Mouse (Mus musculus): ENCODE results near the gene Ankrd35. TPM values are rescaled to one million over a fixed set of nuclear protein-coding genes. Genes with fewer than 3 reads are reported as not detected.

Gene Ankrd35
- polyA plus RNA-seq, 1 experiment from 2014 or later, result 1.9 TPM

DNA sequence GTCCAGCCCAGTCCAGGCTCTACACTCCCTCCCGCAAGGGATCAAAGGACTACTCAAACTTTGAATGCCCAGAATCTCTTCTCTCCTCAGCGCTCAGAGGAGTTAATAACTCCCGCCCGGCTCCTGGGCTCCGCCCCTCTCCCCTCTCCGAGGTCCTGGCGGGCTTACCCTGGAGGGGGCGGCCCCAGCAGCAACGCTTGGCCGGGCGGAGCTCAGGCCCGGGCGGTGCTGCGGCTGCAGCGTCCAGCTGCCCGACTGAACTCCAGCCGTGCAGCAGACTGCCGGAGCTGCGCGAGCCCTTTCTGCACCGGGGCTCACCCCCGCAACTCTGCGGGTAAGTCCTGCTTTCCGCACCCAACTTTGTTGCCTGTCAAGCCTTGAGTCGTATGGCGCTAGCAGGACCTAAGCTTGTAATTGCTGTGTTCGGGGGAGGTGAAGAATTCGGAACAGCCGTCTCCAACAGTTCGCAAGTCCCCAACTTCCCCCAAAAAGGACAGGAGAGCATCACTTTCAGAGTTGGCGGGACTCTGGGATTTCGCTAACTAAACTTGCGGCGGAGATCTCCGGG lies 26.4 kb downstream of the Ankrd35 start, which contains the start of gene Pias3:
Pias3 (plus strand) TSS at position 187 of the 568 bp plus-strand sequence.
- Histone ChIP-seq H3K4me3 (peak within 1 kb of the TSS; percentile 94), H3K27ac (replicated peaks) (peak within 1 kb of the TSS; percentile 88), H3K27me3 (no peaks in the 10 kb centered on the region), H3K4me1 (peaks cover 11% of the 10 kb centered on the region), H3K9me3 (no peaks in the 10 kb centered on the region), H3K36me3 (no peaks in the 10 kb centered on the region), H3K4me2 (replicated peaks) (peak within 1 kb of the TSS; percentile 75), H3K9ac (replicated peaks) (peak within 1 kb of the TSS; percentile 82)
- WGBS, result under 1% methylated on average over 35 of the region's 35 CpGs
- ATAC-seq (replicated peaks), result peak; percentile 61

DNA sequence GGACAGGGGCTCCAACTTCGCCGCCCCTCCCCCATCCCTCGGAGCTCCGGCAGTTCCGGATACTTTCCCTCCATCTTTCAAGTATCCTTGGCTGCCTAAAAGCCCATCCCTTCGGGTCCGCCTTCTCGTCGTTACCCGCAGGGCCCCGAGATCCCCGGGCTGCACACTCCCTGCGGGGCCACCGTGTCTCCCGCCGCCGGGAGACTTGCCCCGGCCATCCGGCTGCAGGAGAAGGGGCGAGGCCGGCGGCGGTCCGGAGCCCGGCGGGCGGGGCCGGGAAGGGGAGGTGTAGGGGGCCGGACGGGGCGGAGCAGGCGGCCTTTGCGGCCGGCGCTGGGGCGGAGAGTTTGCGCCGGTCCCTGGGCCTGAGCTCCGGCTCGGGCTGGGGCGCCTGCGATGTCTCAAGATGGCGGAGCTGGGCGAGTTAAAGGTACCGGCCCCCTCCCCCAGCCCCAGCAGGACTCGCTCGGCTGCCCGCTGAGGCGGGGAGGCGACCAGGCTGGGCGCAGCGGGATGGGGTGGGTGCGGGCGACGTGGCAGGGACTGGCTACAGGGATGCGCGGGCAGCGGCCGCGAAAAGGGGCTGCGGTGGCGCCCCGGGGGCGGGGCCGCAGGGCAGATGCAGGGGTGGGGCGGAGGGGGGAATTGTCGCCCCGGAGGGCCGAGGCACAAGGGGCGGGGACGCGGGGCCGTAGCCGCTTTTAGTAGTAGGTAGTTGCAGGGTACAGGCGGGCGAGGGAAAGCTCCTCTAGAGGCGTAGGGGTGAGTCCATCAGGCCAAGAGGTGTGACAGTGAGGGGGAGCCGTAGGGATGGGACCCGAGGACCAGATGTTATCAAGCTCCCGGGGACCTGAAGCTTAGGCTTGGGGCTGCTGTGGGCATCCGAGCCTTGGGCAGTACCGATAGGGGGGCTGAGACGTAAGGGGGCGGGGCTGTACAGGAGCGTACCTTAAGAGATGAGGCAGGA lies 27.1 kb downstream of the Ankrd35 start:
- Histone ChIP-seq H3K4me1 (peaks cover 11% of the 10 kb centered on the region), H3K36me3 (0 out of 2 replicates have a peak, but pooled peaks cover 1% of the 10 kb centered on the region), H3K4me3 (peak overlapping the region; percentile 94), H3K27ac (replicated peaks) (peak overlapping the region; percentile 88), H3K27me3 (no peaks in the 10 kb centered on the region), H3K9ac (replicated peaks) (peak overlapping the region; percentile 82), H3K9me3 (no peaks in the 10 kb centered on the region), H3K4me2 (replicated peaks) (peak overlapping the region; percentile 75)
- ATAC-seq (replicated peaks), result peak; percentile 91
- under 1% methylated on average over 85 of the region's 85 CpGs for WGBS

DNA sequence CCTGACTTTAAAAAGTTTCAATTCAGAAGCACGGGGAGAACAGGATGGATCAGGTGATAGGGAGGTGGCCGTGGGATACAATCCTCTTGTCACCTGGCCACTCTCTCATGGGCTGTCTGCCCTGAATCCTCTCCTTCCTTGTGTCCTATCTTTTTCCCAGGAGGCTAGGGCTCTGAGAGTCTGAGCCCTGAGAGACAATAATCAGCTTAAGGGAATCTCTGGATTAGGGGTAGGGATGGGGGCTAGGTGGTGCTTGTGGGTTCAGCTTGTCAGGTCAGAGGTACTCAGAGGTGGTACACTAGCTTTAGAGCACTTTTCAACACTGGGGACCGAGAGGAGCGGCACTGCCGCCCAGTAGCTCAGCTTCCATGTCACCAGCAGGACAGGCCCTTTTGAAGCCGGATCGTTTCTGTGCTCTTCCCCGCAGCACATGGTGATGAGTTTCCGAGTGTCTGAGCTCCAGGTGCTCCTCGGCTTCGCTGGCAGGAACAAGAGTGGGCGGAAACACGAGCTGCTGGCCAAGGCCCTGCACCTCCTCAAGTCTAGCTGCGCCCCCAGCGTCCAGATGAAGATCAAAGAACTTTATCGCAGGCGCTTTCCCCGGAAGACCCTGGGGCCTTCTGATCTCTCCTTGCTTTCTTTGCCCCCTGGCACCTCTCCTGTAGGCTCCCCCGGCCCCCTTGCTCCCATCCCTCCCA lies 29.2 kb downstream of the Ankrd35 start:
- no peak overlapping the region for H3K4me3 ChIP-seq
- no peak for ATAC-seq (replicated peaks)
- no peaks in the 10 kb centered on the region for H3K27me3 ChIP-seq
- H3K9ac ChIP-seq (replicated peaks), result no peak overlapping the region
- H3K4me1 ChIP-seq, result peaks cover 11% of the 10 kb centered on the region
- no peak overlapping the region for H3K27ac ChIP-seq (replicated peaks)
- 57% methylated on average over 19 of the region's 19 CpGs for WGBS
- H3K9me3 ChIP-seq, result no peaks in the 10 kb centered on the region
- H3K4me2 ChIP-seq (replicated peaks), result no peak overlapping the region
- H3K36me3 ChIP-seq, result peaks cover 8% of the 10 kb centered on the region; the same call in 1 of the 2 replicates

DNA sequence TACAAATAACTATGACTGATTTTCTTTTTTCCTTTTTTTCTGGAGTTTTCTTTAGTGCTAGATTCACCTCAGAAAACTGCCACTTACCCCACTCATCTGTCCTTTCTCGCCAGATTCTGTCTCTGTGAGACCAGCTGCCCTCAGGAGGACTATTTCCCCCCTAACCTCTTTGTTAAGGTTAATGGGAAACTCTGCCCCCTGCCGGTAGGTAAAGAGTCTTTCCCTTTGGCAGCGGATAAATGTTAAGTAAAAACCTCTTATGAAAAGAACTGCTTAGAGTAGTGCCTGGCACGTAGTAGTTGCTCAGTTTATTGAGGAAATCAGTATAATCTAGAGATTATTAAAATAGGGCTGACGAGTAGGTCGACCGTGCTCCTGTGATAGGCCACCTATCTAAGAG lies 30.4 kb downstream of the Ankrd35 start:
- Histone ChIP-seq H3K27me3 (no peaks in the 10 kb centered on the region), H3K4me3 (no peak overlapping the region), H3K9ac (replicated peaks) (no peak overlapping the region), H3K36me3 (peaks cover 16% of the 10 kb centered on the region), H3K27ac (replicated peaks) (no peak overlapping the region), H3K4me1 (peaks cover 11% of the 10 kb centered on the region), H3K9me3 (no peaks in the 10 kb centered on the region), H3K4me2 (replicated peaks) (no peak overlapping the region)
- ATAC-seq (replicated peaks), result no peak
- WGBS, result 46% methylated on average over 7 of the region's 7 CpGs

DNA sequence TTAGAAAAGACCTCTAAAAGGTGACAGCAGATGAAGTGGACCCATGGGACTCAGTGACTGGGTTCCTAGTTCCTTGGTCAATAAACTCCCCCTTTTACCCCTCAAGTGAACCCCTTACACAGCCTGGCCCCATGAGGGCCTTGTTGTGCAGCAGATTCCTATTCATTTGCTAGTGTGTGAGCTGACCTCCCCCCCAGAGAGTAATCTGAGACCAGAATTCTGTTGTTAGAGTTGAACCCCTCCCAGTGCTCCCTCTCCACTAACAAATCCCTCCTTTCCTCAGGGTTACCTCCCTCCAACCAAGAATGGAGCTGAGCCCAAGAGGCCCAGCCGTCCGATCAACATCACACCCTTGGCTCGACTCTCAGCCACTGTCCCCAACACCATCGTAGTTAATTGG lies 31.1 kb downstream of the Ankrd35 start:
- Histone ChIP-seq H3K27ac (replicated peaks) (no peak overlapping the region), H3K4me2 (replicated peaks) (no peak overlapping the region), H3K27me3 (no peaks in the 10 kb centered on the region), H3K9ac (replicated peaks) (no peak overlapping the region), H3K9me3 (no peaks in the 10 kb centered on the region), H3K36me3 (peaks cover 16% of the 10 kb centered on the region), H3K4me1 (peaks cover 9% of the 10 kb centered on the region), H3K4me3 (no peak overlapping the region)
- WGBS, result 81% methylated on average over 4 of the region's 4 CpGs
- ATAC-seq (replicated peaks), result no peak

DNA sequence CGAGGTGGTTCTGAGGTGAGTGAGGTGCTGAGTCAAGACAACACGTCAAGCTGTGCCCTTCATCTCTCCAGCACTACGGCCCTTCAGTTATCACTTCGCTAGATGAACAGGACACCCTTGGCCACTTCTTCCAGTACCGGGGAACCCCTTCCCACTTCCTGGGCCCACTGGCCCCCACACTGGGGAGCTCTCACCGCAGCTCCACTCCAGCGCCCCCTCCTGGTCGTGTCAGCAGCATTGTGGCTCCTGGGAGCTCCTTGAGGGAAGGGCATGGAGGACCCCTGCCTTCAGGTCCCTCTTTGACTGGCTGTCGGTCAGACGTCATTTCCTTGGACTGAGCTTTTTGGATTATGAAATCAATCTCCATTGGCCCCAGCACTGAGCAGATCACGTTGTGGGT lies 34.8 kb downstream of the Ankrd35 start:
- peaks cover 16% of the 10 kb centered on the region for H3K36me3 ChIP-seq
- H3K9ac ChIP-seq (replicated peaks), result no peak overlapping the region
- 64% methylated on average over 11 of the region's 11 CpGs for WGBS

DNA sequence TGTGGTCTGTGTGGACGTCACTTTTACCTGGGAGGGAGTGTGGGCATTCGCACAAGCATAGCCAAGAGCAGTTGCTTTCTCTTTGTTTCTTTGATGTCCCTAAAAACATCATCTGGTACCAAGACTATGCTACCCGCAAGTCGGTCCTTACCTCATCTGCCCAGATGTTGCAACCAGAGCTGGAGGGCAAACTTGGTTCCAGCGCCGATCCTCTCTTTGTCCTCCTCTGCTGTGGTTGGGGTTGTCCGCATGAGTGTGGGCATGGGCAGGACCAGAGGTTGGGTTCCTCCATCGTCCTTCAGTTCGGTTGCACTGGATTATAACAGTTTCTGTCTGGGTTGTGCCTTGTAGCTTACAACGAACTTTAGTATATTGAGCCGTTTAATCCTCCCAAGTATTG lies 36.3 kb downstream of the Ankrd35 start:
- Histone ChIP-seq H3K9me3 (no peaks in the 10 kb centered on the region), H3K4me2 (replicated peaks) (no peak overlapping the region), H3K4me3 (no peak overlapping the region), H3K36me3 (peaks cover 27% of the 10 kb centered on the region), H3K4me1 (peaks cover 6% of the 10 kb centered on the region; the same call in 1 of the 2 replicates), H3K27me3 (no peaks in the 10 kb centered on the region), H3K9ac (replicated peaks) (no peak overlapping the region), H3K27ac (replicated peaks) (no peak overlapping the region)
- 90% methylated on average over 11 of the region's 11 CpGs for WGBS
- no peak for ATAC-seq (replicated peaks)

More for the DNA sequence above, 34.8 kb downstream of the Ankrd35 start:
- no peaks in the 10 kb centered on the region for H3K9me3 ChIP-seq
- H3K27ac ChIP-seq (replicated peaks), result no peak overlapping the region
- H3K4me3 ChIP-seq, result no peak overlapping the region
- peaks cover 6% of the 10 kb centered on the region; the same call in 1 of the 2 replicates for H3K4me1 ChIP-seq
- H3K4me2 ChIP-seq (replicated peaks), result no peak overlapping the region
- no peak for ATAC-seq (replicated peaks)
- H3K27me3 ChIP-seq, result no peaks in the 10 kb centered on the region

DNA sequence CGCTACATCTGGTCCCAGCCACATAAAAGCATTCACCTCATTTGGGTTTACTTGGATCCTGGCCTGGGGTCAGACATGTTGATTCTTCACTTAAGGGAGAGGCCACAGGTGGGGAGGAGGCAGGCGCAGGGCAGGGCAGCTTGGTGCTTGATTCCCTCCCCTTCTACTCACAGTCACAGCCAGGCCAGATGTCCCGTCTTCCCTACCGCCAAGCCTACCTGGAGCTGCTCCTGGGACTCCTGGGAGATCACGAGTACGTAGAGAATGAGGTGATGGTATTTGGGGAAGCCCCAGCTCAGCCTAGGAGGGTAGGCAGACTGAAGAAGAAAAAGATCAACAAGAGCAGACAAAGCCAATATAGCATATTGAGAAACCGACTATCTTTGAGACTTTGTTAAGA lies 37.1 kb downstream of the Ankrd35 start:
- WGBS, result 80% methylated on average over 7 of the region's 7 CpGs
- H3K27ac ChIP-seq (replicated peaks), result no peak overlapping the region
- no peak for ATAC-seq (replicated peaks)
- H3K4me2 ChIP-seq (replicated peaks), result no peak overlapping the region
- H3K4me1 ChIP-seq, result peaks cover 6% of the 10 kb centered on the region; the same call in 1 of the 2 replicates
- H3K4me3 ChIP-seq, result no peak overlapping the region
- H3K36me3 ChIP-seq, result peaks cover 34% of the 10 kb centered on the region
- no peaks in the 10 kb centered on the region for H3K9me3 ChIP-seq
- no peaks in the 10 kb centered on the region for H3K27me3 ChIP-seq
- H3K9ac ChIP-seq (replicated peaks), result no peak overlapping the region

DNA sequence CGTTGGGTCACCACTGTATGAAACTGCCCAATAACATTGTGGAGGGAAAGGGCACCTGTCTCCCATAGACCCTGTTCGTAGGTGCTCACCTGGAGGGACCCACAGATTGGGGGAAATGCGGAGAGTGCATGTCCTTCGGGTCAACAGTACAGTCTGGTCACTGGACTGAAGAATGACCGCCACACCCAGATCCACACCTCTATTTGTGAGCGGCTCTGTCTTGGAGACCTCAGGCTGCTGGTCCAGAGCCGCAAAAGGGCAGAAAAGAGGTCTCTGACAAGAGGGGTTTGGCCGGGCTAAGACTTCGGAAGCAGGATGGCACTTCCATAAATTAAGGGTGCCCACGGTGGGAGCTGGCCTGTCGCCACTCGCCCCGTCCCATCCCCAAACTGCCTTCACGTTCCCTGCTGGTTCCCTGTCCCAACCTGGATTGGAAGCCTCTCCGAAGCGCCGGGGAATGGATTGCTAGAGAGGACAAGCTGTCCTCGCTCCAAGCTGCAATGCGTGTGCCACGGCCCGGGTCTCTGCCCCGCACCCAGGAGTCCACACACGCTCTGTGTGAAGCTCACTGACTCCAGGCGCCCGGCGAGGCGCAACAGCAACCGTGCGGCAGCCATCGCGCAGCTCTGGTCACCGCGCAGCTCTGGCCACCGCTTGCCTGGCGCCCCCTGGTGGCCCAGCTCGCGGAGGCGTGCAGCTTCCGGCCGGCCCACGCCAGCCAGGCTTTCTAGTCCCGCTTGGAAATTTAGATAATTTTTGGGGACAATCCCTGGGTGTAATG lies 38.2 kb downstream of the Ankrd35 start, which contains the start of gene Nudt17:
Nudt17 (minus strand) TSS at position 660 of the 781 bp plus-strand sequence.
- Histone ChIP-seq H3K4me3 (peak within 1 kb of the TSS; percentile 60), H3K9me3 (no peaks in the 10 kb centered on the region), H3K4me2 (replicated peaks) (peak within 1 kb of the TSS; percentile 98), H3K4me1 (peaks cover 6% of the 10 kb centered on the region; the same call in 1 of the 2 replicates), H3K9ac (replicated peaks) (peak within 1 kb of the TSS; percentile 81), H3K36me3 (peaks cover 38% of the 10 kb centered on the region), H3K27me3 (no peaks in the 10 kb centered on the region), H3K27ac (replicated peaks) (no peak within 1 kb of the TSS)
- ATAC-seq (replicated peaks), result peak; percentile 85
- 5% methylated on average over 42 of the region's 42 CpGs for WGBS

DNA sequence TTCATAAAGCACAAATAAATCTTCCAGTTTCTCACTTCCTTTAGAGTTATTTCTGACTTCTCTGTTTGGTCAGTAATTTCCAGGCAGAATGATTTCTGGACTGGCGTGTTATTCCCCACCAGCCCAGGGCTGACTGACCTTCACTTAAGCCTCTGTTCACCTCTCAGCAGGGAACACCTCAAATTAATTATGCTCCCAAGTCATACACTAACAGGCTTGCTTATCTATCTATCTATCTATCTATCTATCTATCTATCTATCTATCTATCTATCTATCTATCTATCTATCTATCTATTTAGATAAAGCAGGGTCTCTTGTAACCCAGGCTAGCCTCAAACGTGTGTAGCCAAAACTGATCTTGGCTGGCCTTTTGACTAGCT lies 38.7 kb downstream of the Ankrd35 start:
- peak overlapping the region; percentile 98 for H3K4me2 ChIP-seq (replicated peaks)
- H3K27ac ChIP-seq (replicated peaks), result no peak overlapping the region
- ATAC-seq (replicated peaks), result no peak; the same call in 1 of the 2 replicates
- H3K9ac ChIP-seq (replicated peaks), result peak overlapping the region; percentile 81; the same call in 1 of the 2 replicates
- H3K4me1 ChIP-seq, result peaks cover 6% of the 10 kb centered on the region; the same call in 1 of the 2 replicates
- no peaks in the 10 kb centered on the region for H3K9me3 ChIP-seq
- H3K27me3 ChIP-seq, result no peaks in the 10 kb centered on the region
- peaks cover 43% of the 10 kb centered on the region for H3K36me3 ChIP-seq
- peak overlapping the region; percentile 60; the same call in 1 of the 2 replicates for H3K4me3 ChIP-seq
- 51% methylated on average over 2 of the region's 2 CpGs for WGBS

DNA sequence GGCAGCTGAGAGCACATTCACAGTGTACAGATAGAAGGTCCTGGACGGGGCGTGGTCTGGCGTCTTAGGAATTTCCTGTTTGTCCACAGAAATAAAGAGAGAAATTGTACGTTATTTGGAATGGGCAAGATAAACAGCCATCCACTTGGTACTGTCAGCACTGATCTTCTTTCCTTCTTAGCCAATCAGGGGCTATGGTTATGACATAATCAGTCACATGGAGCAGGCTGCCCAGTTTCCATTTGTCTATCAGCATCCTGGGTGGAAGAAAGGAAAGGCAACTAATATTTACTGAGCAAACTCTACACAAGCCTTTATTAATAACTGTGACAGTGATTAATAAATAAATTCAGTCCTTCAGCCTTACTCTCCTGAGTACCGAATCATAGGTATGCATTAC lies 44.4 kb downstream of the Ankrd35 start:
- Histone ChIP-seq H3K36me3 (peaks cover 54% of the 10 kb centered on the region), H3K4me1 (no peaks in the 10 kb centered on the region), H3K27me3 (no peaks in the 10 kb centered on the region), H3K4me3 (no peak overlapping the region), H3K9me3 (no peaks in the 10 kb centered on the region), H3K27ac (replicated peaks) (no peak overlapping the region), H3K9ac (replicated peaks) (no peak overlapping the region), H3K4me2 (replicated peaks) (no peak overlapping the region)
- 94% methylated on average over 5 of the region's 5 CpGs for WGBS
- no peak for ATAC-seq (replicated peaks)
